Mouse (Mus musculus) megakaryocyte progenitor cell, adult 5-6 weeks (primary cell): ENCODE results near the gene Thrsp. TPM values are rescaled to one million over a fixed set of nuclear protein-coding genes. Genes with fewer than 3 reads are reported as not detected.

Experiments used
- ATAC-seq: replicated peaks from 2 replicates; pipeline ENCODE4 v1.8.0; 2016; ENCODE audit warnings: mild to moderate bottlenecking, moderate TSS enrichment, inconsistent platforms; ENCODE audit not compliant: poor library complexity
- total RNA-seq, 2 experiments: library from RNA; stranded (forward) in 1 of 2; stranded (reverse) in 1 of 2; fragments of 157-497, 149-512 nt in 1 of 2; fragments of 200-1000 nt in 1 of 2; gene quantifications; 2 replicates each; pipeline versions ENCODE4 v1.2.3 to v1.2.4; 2015 to 2017

Gene Thrsp
- total RNA-seq, 2 experiments from 2014 or later = not detected

DNA sequence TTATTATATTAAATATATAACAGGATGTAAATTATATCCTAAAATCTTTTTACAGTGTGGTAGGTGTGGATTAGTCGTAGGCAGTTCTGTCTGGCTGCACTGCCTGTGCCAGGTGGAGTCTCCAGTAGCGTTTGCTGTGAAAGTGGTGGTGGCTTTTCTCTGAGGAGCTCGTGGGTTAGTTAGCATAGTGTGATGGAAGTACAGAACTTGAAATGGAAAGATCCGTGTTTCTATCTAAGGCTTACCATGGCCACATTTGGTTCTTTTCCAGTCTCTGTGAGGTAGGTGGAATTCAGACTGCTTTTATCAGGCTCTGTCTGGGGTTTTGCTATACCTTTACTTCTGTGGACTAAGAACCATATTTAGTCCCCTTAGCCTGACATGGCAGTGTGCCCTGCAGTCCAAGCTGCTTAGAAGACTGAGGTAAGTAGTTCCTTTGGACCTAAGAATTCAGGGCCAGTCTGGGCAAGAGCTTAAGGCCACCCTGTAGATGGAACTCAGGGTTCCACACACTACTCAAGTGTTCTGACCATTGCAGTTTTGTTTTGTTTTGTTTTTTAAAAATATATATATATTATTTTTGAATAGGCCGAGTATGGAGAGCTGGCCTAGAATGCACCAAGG lies 36.9 kb downstream of the Thrsp start:
- no peak for ATAC-seq

GRCm38 (mm10) chr7:97379304-97379703 lies 38.2 kb downstream of the Thrsp start:
- no peak for ATAC-seq

- peak; percentile 52 for ATAC-seq
These were observed 41.6 kb downstream of the Thrsp start for GRCm38 (mm10) chr7:97375906-97376305.

GRCm38 (mm10) chr7:97375101-97375500 lies 42.4 kb downstream of the Thrsp start:
- no peak for ATAC-seq

DNA sequence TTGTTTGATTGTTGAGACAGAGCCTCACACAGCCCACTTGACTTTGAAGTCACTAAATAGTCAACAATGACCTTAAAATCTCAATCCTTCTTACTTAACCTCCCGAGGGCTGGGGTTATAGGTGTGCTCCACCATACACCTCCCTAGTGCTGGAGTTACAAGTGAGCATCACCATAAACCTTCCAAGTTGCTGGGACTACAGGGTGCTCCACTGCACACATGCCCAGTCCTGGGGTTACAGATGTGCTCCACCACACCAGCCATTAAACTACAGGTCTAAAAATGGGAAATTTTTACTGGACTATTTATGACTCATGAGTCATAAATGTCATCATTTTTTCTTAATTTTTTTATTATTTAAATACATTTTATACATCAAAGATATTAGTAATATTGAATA lies 51.6 kb downstream of the Thrsp start:
- no peak for ATAC-seq

Other genes starting within 250 kb of the Thrsp start
- 0.05 and 0.10 TPM in 2 replicates for gene Usp35, start 85.7 kb downstream of the Thrsp start, total RNA-seq (2015)
- 0.20 TPM in 1 of 2 replicates, not detected in the other for gene Usp35, start 85.7 kb downstream of the Thrsp start, total RNA-seq (2017)
- gene Kctd21, start 85.4 kb downstream of the Thrsp start, total RNA-seq (2015) = 1.0 and 1.6 TPM in 2 replicates
- 0.54 and 1.1 TPM in 2 replicates for gene Kctd21, start 85.4 kb downstream of the Thrsp start, total RNA-seq (2017)
- gene Alg8, start 46.1 kb downstream of the Thrsp start, total RNA-seq (2015) = 59.2 and 74.4 TPM in 2 replicates
- gene Alg8, start 46.1 kb downstream of the Thrsp start, total RNA-seq (2017) = 35.1 and 40.5 TPM in 2 replicates
- 173 and 202 TPM in 2 replicates for gene Ndufc2, start 17.7 kb downstream of the Thrsp start, total RNA-seq (2015)
- gene Ndufc2, start 17.7 kb downstream of the Thrsp start, total RNA-seq (2017) = 307 and 320 TPM in 2 replicates
- gene Kctd14, start 33.6 kb upstream of the Thrsp start, total RNA-seq (2015) = 5.9 and 6.7 TPM in 2 replicates
- gene Kctd14, start 33.6 kb upstream of the Thrsp start, total RNA-seq (2017) = 3.3 and 5.1 TPM in 2 replicates
- gene Ints4, start 63.2 kb upstream of the Thrsp start, total RNA-seq (2015) = 80.7 and 124 TPM in 2 replicates
- gene Ints4, start 63.2 kb upstream of the Thrsp start, total RNA-seq (2017) = 44.6 and 62.6 TPM in 2 replicates
- 15.6 and 21.5 TPM in 2 replicates for gene Aamdc, start 161.8 kb upstream of the Thrsp start, total RNA-seq (2015)
- 34.6 and 36.9 TPM in 2 replicates for gene Aamdc, start 161.8 kb upstream of the Thrsp start, total RNA-seq (2017)
- gene Rsf1, start 162.2 kb upstream of the Thrsp start, total RNA-seq (2015) = 23.8 and 24.4 TPM in 2 replicates
- 25.5 and 42.5 TPM in 2 replicates for gene Rsf1, start 162.2 kb upstream of the Thrsp start, total RNA-seq (2017)